ENCODE assay signal across 11 mouse cellular contexts in the genomic region with DNA sequence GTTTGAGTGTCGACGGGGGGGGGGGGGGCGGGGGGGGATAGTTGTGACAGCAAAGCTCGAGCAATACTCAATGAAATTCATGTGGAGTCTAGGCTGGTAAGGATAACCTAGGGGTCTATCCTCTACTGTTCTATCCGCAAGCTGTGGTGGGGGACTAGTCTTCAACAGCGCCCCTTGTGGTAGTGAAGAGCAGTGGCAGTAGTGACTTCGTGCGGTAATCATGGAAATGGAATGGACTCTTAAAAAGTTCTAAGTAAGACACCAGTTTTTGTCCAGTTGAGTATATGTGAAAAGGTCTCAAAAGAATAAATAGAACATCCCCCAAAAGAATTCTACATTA. TPM values are rescaled to one million over a fixed set of nuclear protein-coding genes. Genes with fewer than 3 reads are reported as not detected.
DNase-seq lines count a peak whose midpoint lies in the region; ATAC-seq and TF ChIP-seq lines count a peak whose summit lies in the region.
"Had no signal": no experiment of that assay in that cellular context is flagged by ENCODE, and none has a peak within 500 bp of the region (broad histone marks: within the 10 kb centered on the region; RNA-seq: fewer than 3 reads in every experiment).

No protein-coding gene starts in this region.

- no peak overlapping the region for H3K9ac ChIP-seq in CH12.LX (ENCODE audit: insufficient read depth, low read depth)
- H3K9ac ChIP-seq: limb, embryonic 15.5 days had no signal

- no peak for TF ChIP-seq EP300 in CH12.LX (IDR thresholded peaks at IDR 0.05; ENCODE audit: low read length)

- dilution Hi-C loops in CH12.LX (cut with MboI; ENCODE audit: extremely low pct_ligation_motif_present, extremely low pct_unique_long_range_greater_than_20kb, low sequenced_read_pairs), result no loop called here

- no peak overlapping the region for H3K4me3 ChIP-seq in kidney, adult 2 months (ENCODE audit: insufficient read depth, low read depth, low read length)
- no peak overlapping the region for H3K4me3 ChIP-seq in CH12.LX (replicated peaks in 1 of 3; ENCODE audit: low read depth in 2 of 3, low read length in 2 of 3, poor library complexity in 1 of 3)
- H3K4me3 ChIP-seq: limb, embryonic 15.5 days had no signal

- DNase-seq in kidney, adult 2 months, result no peak
- no peak for DNase-seq in kidney, adult 8-10 months
- DNase-seq in CH12.LX (ENCODE audit: extremely low read depth), result no peak
- peak; percentile 62 for DNase-seq in embryo, embryonic 10.5 days (ENCODE audit: low spot score)
- DNase-seq in ovary, postnatal 10 days (ENCODE audit: low spot score), result no peak
- no peak for DNase-seq in right cerebral cortex, postnatal 36 days (ENCODE audit: low spot score in 2 of 2)
- no peak for DNase-seq in urinary bladder, postnatal 10 days (ENCODE audit: low spot score)
- DNase-seq: cerebellum, adult 11 months had no signal

- TF ChIP-seq POLR2A in kidney, adult 2 months (IDR thresholded peaks at IDR 0.05; ENCODE audit: low read depth, low read length), result no peak
- TF ChIP-seq POLR2A in CH12.LX (IDR thresholded peaks at IDR 0.05; ENCODE audit: low read depth, low read length), result no peak

- no peak for TF ChIP-seq RAD21 in CH12.LX (IDR thresholded peaks at IDR 0.05; ENCODE audit: low read depth, low read length)

- no peaks in the 10 kb centered on the region for H3K9me3 ChIP-seq in CH12.LX (replicated peaks; ENCODE audit: low read length)
- H3K9me3 ChIP-seq: limb, embryonic 15.5 days had no signal

- no peaks in the 10 kb centered on the region for H3K36me3 ChIP-seq in kidney, adult 2 months (ENCODE audit: control insufficient read depth, insufficient read depth, low read length)
- H3K36me3 ChIP-seq in CH12.LX (replicated peaks in 1 of 2; ENCODE audit: control insufficient read depth in 1 of 2, insufficient read depth in 1 of 2, low read length in 1 of 2), result no peaks in the 10 kb centered on the region
- H3K36me3 ChIP-seq: limb, embryonic 15.5 days had no signal

- peak; percentile 35 for TF ChIP-seq CTCF in kidney, adult 2 months (conservative IDR thresholded peaks at IDR 0.05; ENCODE audit: insufficient read depth, insufficient read length, low read depth, low read length)
- peak; percentile 14 to 46; a peak in 2 of 4 replicates for TF ChIP-seq CTCF in CH12.LX (conservative IDR thresholded peaks at IDR 0.05 in 1 of 2, IDR thresholded peaks at IDR 0.05 in 1 of 2; ENCODE audit: low read depth in 2 of 2, low read length in 2 of 2)

- in situ Hi-C loops in CH12.LX (cut with MboI; ENCODE audit: low pct_ligation_motif_present, low pct_unique_long_range_greater_than_20kb, low sequenced_read_pairs), result no loop called here

- peak; percentile 41 for ATAC-seq in inflammation-experienced regulatory T-cells, adult 6 months
- ATAC-seq: intestine, embryonic 16.5 days had no signal

- no peak overlapping the region for H3K27ac ChIP-seq in kidney, adult 2 months (ENCODE audit: insufficient read depth, low read depth, low read length)
- H3K27ac ChIP-seq in CH12.LX (ENCODE audit: insufficient read depth, low read depth), result no peak overlapping the region
- H3K27ac ChIP-seq: limb, embryonic 15.5 days had no signal

- no peaks in the 10 kb centered on the region for H3K27me3 ChIP-seq in kidney, adult 2 months (replicated peaks; ENCODE audit: control insufficient read depth, insufficient read depth, low read length)
- H3K27me3 ChIP-seq in CH12.LX (replicated peaks), result peaks cover 63% of the 10 kb centered on the region
- H3K27me3 ChIP-seq: limb, embryonic 15.5 days had no signal

- no peaks in the 10 kb centered on the region for H3K79me2 ChIP-seq in CH12.LX (replicated peaks; ENCODE audit: control insufficient read depth, extremely low read depth, insufficient read depth, poor library complexity, severe bottlenecking)

- H3K4me2 ChIP-seq in CH12.LX (ENCODE audit: insufficient read depth, low read depth, poor library complexity, severe bottlenecking), result no peak overlapping the region
- H3K4me2 ChIP-seq: limb, embryonic 15.5 days had no signal

- WGBS in kidney, adult 2 months, result 35% methylated on average over 8 of the region's 8 CpGs

- no peaks in the 10 kb centered on the region; the same call in 1 of the 2 replicates for H3K4me1 ChIP-seq in kidney, adult 2 months (ENCODE audit: control insufficient read depth, insufficient read depth, low read length)
- H3K4me1 ChIP-seq in CH12.LX (ENCODE audit: control insufficient read depth in 1 of 2, insufficient read depth in 2 of 2), result no peaks in the 10 kb centered on the region

TF ChIP-seq in CH12.LX, 34 proteins besides CTCF, POLR2A, EP300 and RAD21:
- TF ChIP-seq NELFE (IDR thresholded peaks at IDR 0.05; ENCODE audit: low read depth, low read length), result no peak
- TF ChIP-seq SMC3 (IDR thresholded peaks at IDR 0.05; ENCODE audit: low read depth, low read length), result no peak
- TF ChIP-seq NRF1 (IDR thresholded peaks at IDR 0.05; ENCODE audit: low read depth, low read length), result no peak

RNA-seq across cellular contexts. Expression of a gene that starts 51.1 kb away (rescaled TPM):
- 12.1 and 14.1 TPM in 2 replicates for polyA plus RNA-seq in kidney, adult 2 months (2012; rRNA removed)
- total RNA-seq in CH12.LX (2012; rRNA removed) (not detected in 2 replicates), CH12.LX (2014; rRNA removed) (0.14 TPM in 1 of 2 replicates, not detected in the other)
- polyA plus RNA-seq in CH12.LX (2012; ENCODE audit: insufficient read length, low read depth), result 0.22 and 0.43 TPM in 2 replicates
- 10 to 100 TPM in 2 of 3 experiments, 1 to 10 TPM in 1; 7.4 to 47.9 (median 44.0) TPM for polyA plus RNA-seq in inflammation-experienced regulatory T-cells, adult 6 months (2017; shearing (Covaris generic))
